Mouse (Mus musculus) heart, postnatal 36 days (tissue): ENCODE results near the gene Gm20388. TPM values are rescaled to one million over a fixed set of nuclear protein-coding genes. Genes with fewer than 3 reads are reported as not detected.

Source experiments
- DNase-seq, 2 experiments: peaks; one replicate each; pipeline ENCODE4 v3.0.0; 2021 to 2022
- intact Hi-C: fragments of 180-260 bp; cut with DNase I; formaldehyde crosslinking; loops from one replicate; pipeline ENCODE4 v1.15.1; 2025
- total RNA-seq, 2 experiments: library from RNA; stranded (reverse); gene quantifications; 2 replicates each; pipeline ENCODE4 v1.2.3; 2021

Gm20388 gene
- total RNA-seq, 2 experiments from 2014 or later = 3.5 to 4.9 TPM

- intact Hi-C loops = no loop called here
- peak; percentile 71 to 74 for DNase-seq
Measured at GRCm38 (mm10) chr8:122106270-122106669, 2195.6 kb downstream of the Gm20388 start.

GRCm38 (mm10) chr8:122110240-122110866, 2199.7 kb downstream of the Gm20388 start:
- peak in 1 of 2 experiments; percentile 17 for DNase-seq
- intact Hi-C loops = no loop called here

DNA sequence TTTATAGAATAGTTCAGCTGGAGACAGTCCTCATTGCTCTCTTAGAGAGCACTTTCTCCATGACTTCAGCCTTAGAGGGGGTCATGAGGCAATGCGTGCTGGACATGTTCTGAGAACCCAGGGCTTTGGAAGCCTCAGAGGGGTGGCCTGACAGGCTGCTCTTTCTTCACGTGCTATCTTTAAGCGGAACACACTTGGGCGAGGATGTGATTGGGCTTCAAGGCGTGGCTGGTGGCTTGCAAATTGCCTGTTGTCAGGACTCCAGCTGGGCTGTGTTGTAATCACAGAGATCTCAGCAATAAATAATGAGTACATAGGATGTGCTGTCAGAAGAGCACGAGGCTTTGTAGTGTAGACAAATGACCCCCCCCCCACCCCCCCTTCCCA, 2200.2 kb downstream of the Gm20388 start:
- intact Hi-C loops = no loop called here
- DNase-seq = no peak

DNA sequence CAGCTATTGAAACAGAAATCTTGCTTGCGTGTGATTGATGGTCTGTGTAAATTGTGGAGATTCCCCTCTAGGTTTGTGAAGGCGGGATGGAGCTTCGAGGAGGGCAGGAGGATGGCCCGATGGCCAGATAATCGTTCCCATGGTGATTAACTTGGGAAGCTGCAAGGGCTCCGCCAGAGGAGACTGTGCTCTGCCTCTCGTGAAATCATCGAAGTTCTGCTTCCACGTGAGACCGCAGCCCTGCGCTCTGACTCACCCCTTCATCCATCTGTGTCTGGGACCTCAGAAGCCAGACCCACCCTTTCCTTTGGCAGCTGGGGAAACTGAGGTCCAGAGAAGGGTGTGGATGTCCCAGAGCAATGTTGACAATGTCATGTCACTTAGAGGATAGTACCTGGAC, 2201.1 kb downstream of the Gm20388 start:
- intact Hi-C loops = no loop called here

GRCm38 (mm10) chr8:122112264-122112965, 2201.8 kb downstream of the Gm20388 start:
- intact Hi-C loops = no loop called here
- DNase-seq = no peak

More for the DNA sequence above, 2201.1 kb downstream of the Gm20388 start:
- DNase-seq = peak in 1 of 2 experiments; percentile 15

- intact Hi-C loops = loop anchor here (2.0 kb wide), 1 partner anchor 30 kb away; no protein-coding TSS in a partner anchor
- DNase-seq = no peak
Measured at GRCm38 (mm10) chr8:122114890-122115289, 2204.2 kb downstream of the Gm20388 start.

GRCm38 (mm10) chr8:122116716-122117357, 2206.2 kb downstream of the Gm20388 start:
- no peak for DNase-seq
- intact Hi-C loops = no loop called here

GRCm38 (mm10) chr8:122118097-122118496, 2207.5 kb downstream of the Gm20388 start:
- no peak for DNase-seq
- intact Hi-C loops = no loop called here

GRCm38 (mm10) chr8:122118536-122118935, 2207.9 kb downstream of the Gm20388 start:
- no peak for DNase-seq
- intact Hi-C loops = no loop called here

DNA sequence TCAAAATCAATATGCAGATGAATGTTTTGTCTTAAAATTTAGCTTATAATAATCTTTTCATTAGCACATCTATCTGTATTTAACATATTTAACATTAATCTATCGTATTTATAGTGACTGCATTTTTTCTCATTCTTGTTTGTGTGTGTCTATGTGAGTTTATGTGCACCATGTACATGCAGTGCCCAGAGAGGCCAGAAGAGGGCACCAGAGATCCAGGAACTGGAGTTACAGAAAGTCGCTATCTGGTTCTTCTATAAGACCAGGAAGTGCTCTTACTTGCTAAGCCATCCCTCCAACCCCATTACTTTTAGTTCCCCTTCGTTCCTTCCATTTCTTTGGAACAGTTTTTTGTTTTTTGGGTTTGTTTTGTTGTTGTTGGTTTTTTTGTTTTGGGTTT, 2213.7 kb downstream of the Gm20388 start:
- intact Hi-C loops = no loop called here
- no peak for DNase-seq

DNA sequence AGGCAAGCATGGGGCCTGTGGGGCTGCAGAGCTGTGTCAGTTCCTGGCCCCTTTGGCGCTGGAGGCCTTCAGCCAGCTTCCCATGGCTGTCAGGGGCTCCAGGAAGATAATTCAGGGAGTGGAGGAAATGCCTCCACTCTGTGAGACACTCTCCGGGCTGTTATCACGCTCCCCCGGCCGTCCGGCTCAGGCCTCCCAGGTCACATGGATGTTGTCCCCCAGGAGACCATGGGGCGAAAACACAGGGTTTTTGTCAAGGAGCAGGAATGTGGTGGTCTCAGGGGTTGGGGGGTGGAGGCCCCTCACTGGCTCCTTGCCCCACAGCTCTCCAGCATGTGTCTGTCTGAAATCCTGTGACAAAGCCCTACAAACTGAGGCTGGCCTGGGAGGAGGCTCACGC, 2216.0 kb downstream of the Gm20388 start:
- no peak for DNase-seq
- intact Hi-C loops = no loop called here

- intact Hi-C loops = no loop called here
- DNase-seq = peak; percentile 26 to 49
Measured at GRCm38 (mm10) chr8:122134121-122134529, 2223.5 kb downstream of the Gm20388 start.

- intact Hi-C loops = loop anchor here (5.0 kb wide), 1 partner anchor 133 kb away; no protein-coding TSS in a partner anchor
- no peak for DNase-seq
Measured at GRCm38 (mm10) chr8:122135494-122135893, 2224.9 kb downstream of the Gm20388 start.

- intact Hi-C loops = loop anchor here (1.0 to 5.0 kb wide), 3 partner anchors 93 to 161 kb away; no protein-coding TSS in a partner anchor
- DNase-seq = peak; percentile 82 to 84
Measured at GRCm38 (mm10) chr8:122139784-122140183, 2229.1 kb downstream of the Gm20388 start.

DNA sequence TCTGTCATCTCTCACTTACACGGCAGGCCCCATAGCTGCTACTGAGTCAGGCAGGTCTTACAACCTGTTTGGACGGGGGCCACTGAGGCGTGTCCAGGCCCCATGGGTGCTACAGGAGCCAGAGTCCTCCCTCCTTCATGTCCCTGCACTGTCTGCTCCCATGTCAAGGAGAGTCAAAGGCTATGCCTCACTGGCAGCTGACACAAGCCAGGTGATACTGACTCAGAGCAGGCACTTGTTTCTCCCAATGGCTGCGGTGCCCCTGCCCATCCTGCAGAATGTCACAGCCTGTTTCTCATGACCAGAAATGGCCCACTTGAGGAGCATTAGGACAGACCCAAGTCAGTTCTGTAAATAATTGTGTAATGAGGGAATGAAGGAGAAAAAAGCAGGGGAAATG, 2229.8 kb downstream of the Gm20388 start:
- intact Hi-C loops = loop anchor here (5.0 kb wide), 1 partner anchor 92 kb away; no protein-coding TSS in a partner anchor
- no peak for DNase-seq

GRCm38 (mm10) chr8:122142428-122142827, 2231.8 kb downstream of the Gm20388 start:
- intact Hi-C loops = loop anchor here (5.0 kb wide), 1 partner anchor 90 kb away; no protein-coding TSS in a partner anchor
- peak in 1 of 2 experiments; percentile 32 for DNase-seq

- DNase-seq = no peak
- intact Hi-C loops = loop anchor here (5.0 kb wide), 1 partner anchor 89 kb away; no protein-coding TSS in a partner anchor
Measured at GRCm38 (mm10) chr8:122143231-122143630, 2232.6 kb downstream of the Gm20388 start.

GRCm38 (mm10) chr8:122144729-122145311, 2234.2 kb downstream of the Gm20388 start:
- DNase-seq = peak in 1 of 2 experiments; percentile 54
- intact Hi-C loops = loop anchor here (5.0 kb wide), 1 partner anchor 87 kb away; no protein-coding TSS in a partner anchor

GRCm38 (mm10) chr8:122149045-122149444, 2238.4 kb downstream of the Gm20388 start:
- intact Hi-C loops = no loop called here

DNA sequence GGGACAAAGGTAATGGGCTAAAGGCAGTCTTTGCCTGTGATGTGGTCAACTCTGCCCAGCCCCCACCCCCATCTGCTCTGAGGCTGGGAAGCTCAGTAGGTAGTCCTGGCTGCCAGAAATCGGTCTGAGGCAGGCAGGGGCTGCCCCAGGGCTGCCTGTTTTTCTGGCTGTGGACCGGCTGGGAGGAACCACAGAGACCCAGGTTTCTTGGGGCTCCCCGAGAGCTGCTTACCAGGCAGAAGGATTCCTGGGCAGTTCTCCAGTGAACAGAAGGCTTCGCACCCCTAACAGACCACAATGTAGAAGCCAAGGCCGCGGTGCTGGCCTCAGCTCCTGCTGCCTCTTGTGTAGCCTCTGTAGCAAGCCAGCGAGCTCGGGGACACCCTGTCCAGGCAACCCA, 2239.0 kb downstream of the Gm20388 start:
- intact Hi-C loops = no loop called here
- no peak for DNase-seq

More at GRCm38 (mm10) chr8:122149045-122149444, 2238.4 kb downstream of the Gm20388 start:
- no peak for DNase-seq

GRCm38 (mm10) chr8:122151541-122151940, 2240.9 kb downstream of the Gm20388 start:
- no peak for DNase-seq
- intact Hi-C loops = no loop called here
